Mouse (Mus musculus): ENCODE measurements around the gene Clpx. TPM values are rescaled to one million over a fixed set of nuclear protein-coding genes. Genes with fewer than 3 reads are reported as not detected.
A peak's percentile ranks its signal among the peaks of the same experiment; 100 is the strongest.
"Not testable (repeated sequence)": the region's sequence is repeated elsewhere in the genome, so short reads cannot be mapped to it uniquely, and the experiment has no call there.

Clpx gene
- polyA plus RNA-seq (2017; shearing (Covaris generic)), result 10 to 100 TPM; 35.1 to 35.3 TPM

GRCm38 (mm10) chr9:65293973-65294715 is at the start of gene Clpx:
TSS of gene Clpx (plus strand) at chr9:65294260.
- peak; percentile 78 for ATAC-seq

- no peak for ATAC-seq
These were observed 46.3 kb upstream of the Clpx start for GRCm38 (mm10) chr9:65247502-65248376.

- ATAC-seq, result no peak
These were observed 45.7 kb upstream of the Clpx start for GRCm38 (mm10) chr9:65248377-65248690.

GRCm38 (mm10) chr9:65252026-65252425 is 42.0 kb upstream of the Clpx start:
- ATAC-seq, result no peak

- no peak for ATAC-seq
These were observed 38.0 kb upstream of the Clpx start for GRCm38 (mm10) chr9:65255906-65256600.

- ATAC-seq, result no peak
These were observed 36.7 kb upstream of the Clpx start for GRCm38 (mm10) chr9:65257218-65257910.

GRCm38 (mm10) chr9:65259366-65259765 is 34.7 kb upstream of the Clpx start:
- ATAC-seq, result no peak

- ATAC-seq, result no peak
These were observed 32.3 kb upstream of the Clpx start for GRCm38 (mm10) chr9:65261591-65262230.

GRCm38 (mm10) chr9:65262641-65263120 is 31.4 kb upstream of the Clpx start:
- no peak for ATAC-seq

- no peak for ATAC-seq
These were observed 29.1 kb upstream of the Clpx start, which contains the start of gene Cilp for GRCm38 (mm10) chr9:65264959-65265358. TSS of gene Cilp (plus strand) at chr9:65265180.

- no peak for ATAC-seq
These were observed 26.1 kb upstream of the Clpx start for GRCm38 (mm10) chr9:65267742-65268515.

GRCm38 (mm10) chr9:65273048-65273809 is 20.8 kb upstream of the Clpx start:
- ATAC-seq, result no peak

GRCm38 (mm10) chr9:65273873-65274272 is 20.2 kb upstream of the Clpx start:
- ATAC-seq, result no peak

GRCm38 (mm10) chr9:65274851-65275250 is 19.2 kb upstream of the Clpx start:
- not testable (repeated sequence) for ATAC-seq

- no peak for ATAC-seq
These were observed 18.1 kb upstream of the Clpx start for GRCm38 (mm10) chr9:65275810-65276530.

GRCm38 (mm10) chr9:65281536-65282151 is 12.4 kb upstream of the Clpx start:
- no peak for ATAC-seq

- no peak for ATAC-seq
These were observed 10.8 kb upstream of the Clpx start for GRCm38 (mm10) chr9:65283301-65283700.

- ATAC-seq, result not testable (repeated sequence)
These were observed 5.8 kb upstream of the Clpx start for GRCm38 (mm10) chr9:65288252-65288651.

GRCm38 (mm10) chr9:65289988-65290387 is 4.1 kb upstream of the Clpx start:
- no peak for ATAC-seq
